Mouse (Mus musculus): ENCODE measurements around the gene Coro1a. TPM values are rescaled to one million over a fixed set of nuclear protein-coding genes. Genes with fewer than 3 reads are reported as not detected.

The Coro1a gene
- total RNA-seq (2014; rRNA removed), result 121 and 169 TPM in 2 replicates
- 118 and 146 TPM in 2 replicates for polyA plus RNA-seq (2015; fragmentation: Nextera tagmentation; extraction: Ambion mirVana)

GRCm38 (mm10) chr7:126707442-126708174 lies at the start of gene Coro1a:
Coro1a (minus strand) TSS chr7:126707787.
- WGBS, result 93% methylated on average over 19 of the region's 19 CpGs
- H3K9ac ChIP-seq, result no peak within 1 kb of the TSS
- H3K27me3 ChIP-seq (ENCODE audit: insufficient read depth, low read length), result no peaks in the 10 kb centered on the region
- 0 out of 2 replicates have a peak, but pooled peaks cover 6% of the 10 kb centered on the region for H3K4me1 ChIP-seq (ENCODE audit: insufficient read depth)
- no peak for DNase-seq
- no peak within 1 kb of the TSS for H3K4me3 ChIP-seq (ENCODE audit: low read depth, low read length)
- H3K27ac ChIP-seq (ENCODE audit: low read depth, low read length), result no peak within 1 kb of the TSS
- no peaks in the 10 kb centered on the region for H3K9me3 ChIP-seq (ENCODE audit: low read length)
- no peak for ATAC-seq
- H3K36me3 ChIP-seq (ENCODE audit: insufficient read depth), result no peaks in the 10 kb centered on the region
- TF ChIP-seq CTCF (IDR thresholded peaks at IDR 0.05; ENCODE audit: low read depth), result no peak
- H3K4me2 ChIP-seq (ENCODE audit: low read depth), result no peak within 1 kb of the TSS

GRCm38 (mm10) chr7:126754866-126755265 lies 47.3 kb upstream of the Coro1a start:
- peak; percentile 81 for ATAC-seq
- Histone ChIP-seq H3K36me3 (ENCODE audit: insufficient read depth) (no peaks in the 10 kb centered on the region), H3K9ac (no peak overlapping the region), H3K9me3 (ENCODE audit: low read length) (no peaks in the 10 kb centered on the region), H3K4me1 (ENCODE audit: insufficient read depth) (no peaks in the 10 kb centered on the region), H3K4me3 (ENCODE audit: low read depth, low read length) (no peak overlapping the region), H3K27me3 (ENCODE audit: insufficient read depth, low read length) (no peaks in the 10 kb centered on the region), H3K4me2 (ENCODE audit: low read depth) (0 out of 2 replicates have a peak overlapping the region, but pooled peaks have one; percentile 15), H3K27ac (ENCODE audit: low read depth, low read length) (no peak overlapping the region)
- peak; percentile 87 for TF ChIP-seq CTCF (IDR thresholded peaks at IDR 0.05; ENCODE audit: low read depth)
- peak; percentile 89 for DNase-seq
- 2% methylated on average over 9 of the region's 9 CpGs for WGBS

- no peaks in the 10 kb centered on the region for H3K9me3 ChIP-seq (ENCODE audit: low read length)
- no peak overlapping the region for H3K4me3 ChIP-seq (ENCODE audit: low read depth, low read length)
- no peaks in the 10 kb centered on the region for H3K36me3 ChIP-seq (ENCODE audit: insufficient read depth)
- no peak overlapping the region for H3K9ac ChIP-seq
- no peak for DNase-seq
- ATAC-seq, result no peak
- H3K4me1 ChIP-seq (ENCODE audit: insufficient read depth), result no peaks in the 10 kb centered on the region
- no peak overlapping the region for H3K27ac ChIP-seq (ENCODE audit: low read depth, low read length)
- no peak overlapping the region for H3K4me2 ChIP-seq (ENCODE audit: low read depth)
- no peaks in the 10 kb centered on the region for H3K27me3 ChIP-seq (ENCODE audit: insufficient read depth, low read length)
- TF ChIP-seq CTCF (IDR thresholded peaks at IDR 0.05; ENCODE audit: low read depth), result no peak
- 92% methylated on average over 17 of the region's 17 CpGs for WGBS
These were observed 42.2 kb upstream of the Coro1a start for GRCm38 (mm10) chr7:126749582-126750343.

- ATAC-seq (no peak), DNase-seq (no peak)
- 81% methylated on average over 7 of the region's 7 CpGs for WGBS
- Histone ChIP-seq H3K27ac (ENCODE audit: low read depth, low read length) (no peak overlapping the region), H3K36me3 (ENCODE audit: insufficient read depth) (no peaks in the 10 kb centered on the region), H3K9ac (no peak overlapping the region), H3K4me2 (ENCODE audit: low read depth) (no peak overlapping the region), H3K9me3 (ENCODE audit: low read length) (no peaks in the 10 kb centered on the region), H3K27me3 (ENCODE audit: insufficient read depth, low read length) (no peaks in the 10 kb centered on the region), H3K4me3 (ENCODE audit: low read depth, low read length) (no peak overlapping the region), H3K4me1 (ENCODE audit: insufficient read depth) (no peaks in the 10 kb centered on the region)
- TF ChIP-seq CTCF (IDR thresholded peaks at IDR 0.05; ENCODE audit: low read depth), result no peak
These were observed 41.2 kb upstream of the Coro1a start for GRCm38 (mm10) chr7:126748824-126749223.

GRCm38 (mm10) chr7:126746798-126747197 lies 39.2 kb upstream of the Coro1a start:
- WGBS, result 47% methylated on average over 6 of the region's 6 CpGs
- Histone ChIP-seq H3K4me3 (ENCODE audit: low read depth, low read length) (no peak overlapping the region), H3K27me3 (ENCODE audit: insufficient read depth, low read length) (no peaks in the 10 kb centered on the region), H3K9me3 (ENCODE audit: low read length) (no peaks in the 10 kb centered on the region), H3K27ac (ENCODE audit: low read depth, low read length) (no peak overlapping the region), H3K4me1 (ENCODE audit: insufficient read depth) (no peaks in the 10 kb centered on the region), H3K4me2 (ENCODE audit: low read depth) (no peak overlapping the region), H3K9ac (no peak overlapping the region), H3K36me3 (ENCODE audit: insufficient read depth) (no peaks in the 10 kb centered on the region)
- no peak for TF ChIP-seq CTCF (IDR thresholded peaks at IDR 0.05; ENCODE audit: low read depth)
- DNase-seq, result no peak
- ATAC-seq, result no peak

- no peaks in the 10 kb centered on the region for H3K9me3 ChIP-seq (ENCODE audit: low read length)
- no peak for DNase-seq
- no peak overlapping the region for H3K4me3 ChIP-seq (ENCODE audit: low read depth, low read length)
- H3K36me3 ChIP-seq (ENCODE audit: insufficient read depth), result no peaks in the 10 kb centered on the region
- no peak for TF ChIP-seq CTCF (IDR thresholded peaks at IDR 0.05; ENCODE audit: low read depth)
- H3K4me2 ChIP-seq (ENCODE audit: low read depth), result no peak overlapping the region
- no peak overlapping the region for H3K9ac ChIP-seq
- WGBS, result 90% methylated on average over 12 of the region's 12 CpGs
- no peak overlapping the region for H3K27ac ChIP-seq (ENCODE audit: low read depth, low read length)
- ATAC-seq, result no peak
- H3K4me1 ChIP-seq (ENCODE audit: insufficient read depth), result no peaks in the 10 kb centered on the region
- H3K27me3 ChIP-seq (ENCODE audit: insufficient read depth, low read length), result no peaks in the 10 kb centered on the region
These were observed 38.5 kb upstream of the Coro1a start for GRCm38 (mm10) chr7:126746066-126746465.

GRCm38 (mm10) chr7:126741964-126742482 lies 34.4 kb upstream of the Coro1a start:
- H3K9me3 ChIP-seq (ENCODE audit: low read length), result no peaks in the 10 kb centered on the region
- H3K27me3 ChIP-seq (ENCODE audit: insufficient read depth, low read length), result no peaks in the 10 kb centered on the region
- DNase-seq (no peak), ATAC-seq (no peak)
- no peaks in the 10 kb centered on the region for H3K36me3 ChIP-seq (ENCODE audit: insufficient read depth)
- no peaks in the 10 kb centered on the region for H3K4me1 ChIP-seq (ENCODE audit: insufficient read depth)
- WGBS, result 90% methylated on average over 13 of the region's 13 CpGs
- no peak for TF ChIP-seq CTCF (IDR thresholded peaks at IDR 0.05; ENCODE audit: low read depth)
- H3K9ac ChIP-seq, result no peak overlapping the region
- no peak overlapping the region for H3K27ac ChIP-seq (ENCODE audit: low read depth, low read length)
- H3K4me2 ChIP-seq (ENCODE audit: low read depth), result no peak overlapping the region
- no peak overlapping the region for H3K4me3 ChIP-seq (ENCODE audit: low read depth, low read length)
